Mouse (Mus musculus): ENCODE measurements around the gene Ppfibp2. TPM values are rescaled to one million over a fixed set of nuclear protein-coding genes. Genes with fewer than 3 reads are reported as not detected.

Gene Ppfibp2
- polyA plus RNA-seq, 1 experiment from 2014 or later, result 19.2 TPM

DNA sequence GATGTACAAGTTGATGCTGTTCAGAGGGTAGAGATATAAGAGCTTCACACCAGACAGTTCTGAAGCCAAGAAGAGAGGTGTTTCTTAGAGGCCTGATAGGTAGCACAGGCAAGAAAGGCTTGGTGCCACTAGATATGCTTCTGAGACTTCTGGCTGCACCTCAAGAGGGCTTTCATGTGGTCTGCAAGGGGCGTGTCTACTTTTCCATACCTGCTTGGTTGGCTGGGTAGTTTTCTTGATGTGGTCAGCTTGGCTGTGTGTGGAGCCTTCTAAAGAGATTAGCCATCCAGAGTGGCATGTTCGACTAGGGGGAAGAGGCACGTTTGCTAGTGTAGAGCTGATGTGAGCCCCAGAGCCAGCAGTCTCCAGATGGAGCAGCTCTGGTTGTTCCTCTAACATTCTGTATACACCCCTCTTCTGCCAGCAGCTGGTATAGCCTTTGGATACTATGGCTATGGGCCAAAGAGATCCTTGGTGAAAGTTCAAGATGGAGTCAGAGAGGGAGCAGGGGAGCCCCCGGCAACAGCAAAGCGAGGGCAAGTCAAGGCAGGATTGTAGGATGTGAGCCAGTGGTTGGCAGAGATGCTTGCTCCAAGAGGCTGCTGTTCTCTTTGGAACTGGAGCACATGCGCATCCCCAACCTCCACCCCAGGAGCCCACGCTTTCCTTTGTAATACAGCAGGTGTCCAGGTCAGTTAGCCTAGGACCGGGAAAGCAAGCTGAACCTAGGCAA, 64.3 kb downstream of the Ppfibp2 start:
- no peak overlapping the region for H3K27ac ChIP-seq (replicated peaks; ENCODE audit: low read depth, low read length)
- peaks cover 10% of the 10 kb centered on the region for H3K4me1 ChIP-seq (ENCODE audit: control insufficient read depth, insufficient read depth, low read length)
- no peak overlapping the region for H3K4me3 ChIP-seq (ENCODE audit: low read depth, low read length)
- no peak overlapping the region for H3K9ac ChIP-seq (replicated peaks; ENCODE audit: low read length)
- H3K9me3 ChIP-seq (replicated peaks; ENCODE audit: control insufficient read depth, low read length), result no peaks in the 10 kb centered on the region
- WGBS, result 81% methylated on average over 8 of the region's 8 CpGs
- H3K4me2 ChIP-seq (ENCODE audit: low read depth, low read length), result no peak overlapping the region
- ATAC-seq (replicated peaks; ENCODE audit: insufficient number of reproducible peaks, low FRiP score, low TSS enrichment, low read depth) (no peak), DNase-seq (ENCODE audit: low spot score) (no peak)
- H3K27me3 ChIP-seq (ENCODE audit: control insufficient read depth, insufficient read depth, low read length), result no peaks in the 10 kb centered on the region
- H3K36me3 ChIP-seq (replicated peaks; ENCODE audit: control insufficient read depth, insufficient read depth, low read depth, low read length), result no peaks in the 10 kb centered on the region

DNA sequence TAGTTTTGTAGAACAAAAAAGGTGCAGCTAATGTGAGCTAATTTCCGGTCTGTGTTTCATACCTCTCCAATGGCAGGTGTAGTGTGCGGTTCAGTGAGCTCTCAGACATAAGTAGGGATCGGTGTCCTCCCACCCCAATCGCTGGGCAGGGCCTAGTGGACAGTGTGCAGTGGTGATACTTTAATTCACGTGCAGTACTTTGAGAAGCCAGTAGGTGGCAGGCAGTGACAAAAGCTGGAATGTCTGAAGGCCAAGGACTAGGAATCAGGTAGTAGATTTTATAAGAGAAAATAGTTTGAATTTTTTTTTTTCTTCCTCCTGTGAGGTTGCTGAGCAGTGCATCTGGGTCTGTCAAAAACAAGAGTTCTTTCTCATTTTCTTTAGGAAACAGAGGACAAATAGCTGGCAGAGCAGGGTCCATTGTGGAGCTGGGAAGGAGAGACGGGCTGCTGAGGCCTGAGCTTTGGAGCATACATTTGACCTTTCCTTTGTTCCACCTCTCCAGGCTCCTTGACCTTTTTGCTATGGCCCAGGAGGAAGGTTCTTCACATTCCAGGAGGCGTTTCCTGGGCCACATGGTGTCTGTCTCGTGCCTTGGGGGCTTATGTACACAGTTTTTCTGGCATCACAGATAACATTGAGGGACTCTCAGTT, 66.3 kb downstream of the Ppfibp2 start:
- no peak overlapping the region for H3K9ac ChIP-seq (replicated peaks; ENCODE audit: low read length)
- H3K4me3 ChIP-seq (ENCODE audit: low read depth, low read length), result no peak overlapping the region
- DNase-seq (ENCODE audit: low spot score) (peak; percentile 90), ATAC-seq (replicated peaks; ENCODE audit: insufficient number of reproducible peaks, low FRiP score, low TSS enrichment, low read depth) (peak; percentile 63)
- H3K36me3 ChIP-seq (replicated peaks; ENCODE audit: control insufficient read depth, insufficient read depth, low read depth, low read length), result no peaks in the 10 kb centered on the region
- WGBS, result 13% methylated on average over 8 of the region's 8 CpGs
- no peaks in the 10 kb centered on the region for H3K27me3 ChIP-seq (ENCODE audit: control insufficient read depth, insufficient read depth, low read length)
- H3K27ac ChIP-seq (replicated peaks; ENCODE audit: low read depth, low read length), result no peak overlapping the region; the same call in 1 of the 2 replicates
- H3K4me1 ChIP-seq (ENCODE audit: control insufficient read depth, insufficient read depth, low read length), result peaks cover 14% of the 10 kb centered on the region
- H3K4me2 ChIP-seq (ENCODE audit: low read depth, low read length), result no peak overlapping the region
- no peaks in the 10 kb centered on the region for H3K9me3 ChIP-seq (replicated peaks; ENCODE audit: control insufficient read depth, low read length)

DNA sequence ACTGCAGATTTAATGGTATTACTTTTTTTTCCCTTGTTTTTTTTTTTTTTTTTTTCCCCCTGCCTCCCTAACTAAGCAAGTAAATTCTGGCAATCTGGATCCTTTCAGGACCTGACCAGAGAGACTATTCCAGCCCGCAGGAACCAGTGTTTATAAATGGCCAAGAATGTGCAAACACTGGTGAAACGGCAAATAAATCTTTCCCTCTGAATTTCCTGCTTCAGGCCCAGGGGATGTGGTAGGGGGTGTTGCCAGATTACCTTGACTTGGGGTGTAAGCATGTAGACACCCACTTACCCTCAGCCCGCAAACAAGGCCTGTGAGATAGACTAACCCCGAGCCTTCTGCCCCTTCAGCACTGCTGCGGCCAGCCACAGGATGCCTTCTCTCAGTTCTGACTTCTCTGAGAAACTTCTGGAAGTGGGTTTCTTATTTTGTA, 66.9 kb downstream of the Ppfibp2 start:
- no peaks in the 10 kb centered on the region for H3K27me3 ChIP-seq (ENCODE audit: control insufficient read depth, insufficient read depth, low read length)
- no peak for ATAC-seq (replicated peaks; ENCODE audit: insufficient number of reproducible peaks, low FRiP score, low TSS enrichment, low read depth)
- peak overlapping the region; percentile 13; the same call in 1 of the 2 replicates for H3K27ac ChIP-seq (replicated peaks; ENCODE audit: low read depth, low read length)
- no peaks in the 10 kb centered on the region for H3K36me3 ChIP-seq (replicated peaks; ENCODE audit: control insufficient read depth, insufficient read depth, low read depth, low read length)
- no peaks in the 10 kb centered on the region for H3K9me3 ChIP-seq (replicated peaks; ENCODE audit: control insufficient read depth, low read length)
- no peak overlapping the region for H3K9ac ChIP-seq (replicated peaks; ENCODE audit: low read length)
- H3K4me2 ChIP-seq (ENCODE audit: low read depth, low read length), result no peak overlapping the region
- peaks cover 14% of the 10 kb centered on the region for H3K4me1 ChIP-seq (ENCODE audit: control insufficient read depth, insufficient read depth, low read length)
- 57% methylated on average over 5 of the region's 5 CpGs for WGBS
- no peak for DNase-seq (ENCODE audit: low spot score)
- H3K4me3 ChIP-seq (ENCODE audit: low read depth, low read length), result no peak overlapping the region

GRCm38 (mm10) chr7:107663621-107664020, 68.6 kb downstream of the Ppfibp2 start:
- 84% methylated on average over 6 of the region's 6 CpGs for WGBS
- DNase-seq (ENCODE audit: low spot score), result no peak
- Histone ChIP-seq H3K9ac (replicated peaks; ENCODE audit: low read length) (no peak overlapping the region), H3K27me3 (ENCODE audit: control insufficient read depth, insufficient read depth, low read length) (no peaks in the 10 kb centered on the region), H3K27ac (replicated peaks; ENCODE audit: low read depth, low read length) (peak overlapping the region; percentile 41; the same call in 1 of the 2 replicates), H3K4me1 (ENCODE audit: control insufficient read depth, insufficient read depth, low read length) (peaks cover 14% of the 10 kb centered on the region), H3K9me3 (replicated peaks; ENCODE audit: control insufficient read depth, low read length) (no peaks in the 10 kb centered on the region), H3K36me3 (replicated peaks; ENCODE audit: control insufficient read depth, insufficient read depth, low read depth, low read length) (no peaks in the 10 kb centered on the region), H3K4me2 (ENCODE audit: low read depth, low read length) (no peak overlapping the region), H3K4me3 (ENCODE audit: low read depth, low read length) (no peak overlapping the region)
- ATAC-seq (replicated peaks; ENCODE audit: insufficient number of reproducible peaks, low FRiP score, low TSS enrichment, low read depth), result no peak

DNA sequence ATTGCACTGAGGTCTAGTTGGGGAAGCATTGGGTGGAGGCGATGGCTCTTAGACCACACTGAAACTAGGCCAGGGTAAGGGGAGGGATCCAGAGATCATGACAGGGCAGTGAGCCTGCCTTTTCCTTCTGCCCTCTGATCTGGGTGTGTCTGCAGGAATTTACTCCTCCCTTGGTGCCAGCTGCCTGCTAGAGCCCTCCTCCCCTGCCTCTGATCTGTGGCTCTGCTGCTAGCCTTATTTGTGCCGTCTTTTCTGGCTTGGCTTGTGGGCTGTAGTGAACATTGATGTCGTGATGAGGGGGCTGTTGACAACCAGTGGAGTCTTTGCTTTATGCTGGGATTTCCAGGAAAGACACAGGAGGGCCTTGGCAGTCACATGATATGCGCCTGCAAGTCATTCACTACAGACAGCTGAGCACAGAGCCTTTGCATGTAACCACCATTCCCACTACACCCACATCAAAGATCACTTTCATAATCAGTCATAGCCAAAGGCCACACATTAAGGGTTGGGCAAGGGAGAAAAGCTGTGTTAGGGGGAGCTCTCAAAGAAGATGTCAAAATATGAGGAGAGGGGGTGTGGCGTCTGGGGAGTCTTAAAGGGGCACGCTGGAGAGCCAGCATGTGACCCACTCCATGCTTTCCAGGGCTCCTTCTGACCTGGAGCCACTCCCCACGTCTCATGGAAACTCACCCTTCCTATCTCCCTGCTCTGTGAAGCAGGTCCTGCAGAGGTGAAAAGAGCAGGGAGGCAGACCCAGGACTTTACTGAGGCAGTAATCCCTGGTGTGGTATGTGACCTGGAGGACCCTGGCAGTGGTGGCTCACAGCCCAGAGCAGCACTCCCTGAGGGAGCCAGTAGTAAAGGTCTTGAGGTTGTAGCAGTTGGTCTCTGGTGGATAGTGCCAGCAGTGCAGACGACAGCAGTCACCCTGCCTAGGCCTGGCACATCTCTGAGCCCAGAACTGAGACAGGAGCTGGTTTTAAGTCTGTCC, 69.4 kb downstream of the Ppfibp2 start:
- H3K9me3 ChIP-seq (replicated peaks; ENCODE audit: control insufficient read depth, low read length), result no peaks in the 10 kb centered on the region
- H3K4me2 ChIP-seq (ENCODE audit: low read depth, low read length), result peak overlapping the region; percentile 70
- H3K36me3 ChIP-seq (replicated peaks; ENCODE audit: control insufficient read depth, insufficient read depth, low read depth, low read length), result no peaks in the 10 kb centered on the region
- no peak overlapping the region for H3K4me3 ChIP-seq (ENCODE audit: low read depth, low read length)
- H3K4me1 ChIP-seq (ENCODE audit: control insufficient read depth, insufficient read depth, low read length), result peaks cover 14% of the 10 kb centered on the region
- H3K27me3 ChIP-seq (ENCODE audit: control insufficient read depth, insufficient read depth, low read length), result no peaks in the 10 kb centered on the region
- ATAC-seq (replicated peaks; ENCODE audit: insufficient number of reproducible peaks, low FRiP score, low TSS enrichment, low read depth), result peak; percentile 36
- peak overlapping the region; percentile 97 for H3K27ac ChIP-seq (replicated peaks; ENCODE audit: low read depth, low read length)
- 22% methylated on average over 8 of the region's 8 CpGs for WGBS
- peak overlapping the region; percentile 77 for H3K9ac ChIP-seq (replicated peaks; ENCODE audit: low read length)
- peak; percentile 47 for DNase-seq (ENCODE audit: low spot score)

GRCm38 (mm10) chr7:107665221-107665585, 70.2 kb downstream of the Ppfibp2 start:
- Histone ChIP-seq H3K9ac (replicated peaks; ENCODE audit: low read length) (peak overlapping the region; percentile 77), H3K4me2 (ENCODE audit: low read depth, low read length) (peak overlapping the region; percentile 70), H3K9me3 (replicated peaks; ENCODE audit: control insufficient read depth, low read length) (no peaks in the 10 kb centered on the region), H3K27ac (replicated peaks; ENCODE audit: low read depth, low read length) (peak overlapping the region; percentile 97), H3K36me3 (replicated peaks; ENCODE audit: control insufficient read depth, insufficient read depth, low read depth, low read length) (no peaks in the 10 kb centered on the region), H3K27me3 (ENCODE audit: control insufficient read depth, insufficient read depth, low read length) (no peaks in the 10 kb centered on the region), H3K4me1 (ENCODE audit: control insufficient read depth, insufficient read depth, low read length) (peaks cover 14% of the 10 kb centered on the region), H3K4me3 (ENCODE audit: low read depth, low read length) (peak overlapping the region; percentile 59)
- ATAC-seq (replicated peaks; ENCODE audit: insufficient number of reproducible peaks, low FRiP score, low TSS enrichment, low read depth) (peak; percentile 41), DNase-seq (ENCODE audit: low spot score) (peak; percentile 85)
- 14% methylated on average over 4 of the region's 4 CpGs for WGBS

DNA sequence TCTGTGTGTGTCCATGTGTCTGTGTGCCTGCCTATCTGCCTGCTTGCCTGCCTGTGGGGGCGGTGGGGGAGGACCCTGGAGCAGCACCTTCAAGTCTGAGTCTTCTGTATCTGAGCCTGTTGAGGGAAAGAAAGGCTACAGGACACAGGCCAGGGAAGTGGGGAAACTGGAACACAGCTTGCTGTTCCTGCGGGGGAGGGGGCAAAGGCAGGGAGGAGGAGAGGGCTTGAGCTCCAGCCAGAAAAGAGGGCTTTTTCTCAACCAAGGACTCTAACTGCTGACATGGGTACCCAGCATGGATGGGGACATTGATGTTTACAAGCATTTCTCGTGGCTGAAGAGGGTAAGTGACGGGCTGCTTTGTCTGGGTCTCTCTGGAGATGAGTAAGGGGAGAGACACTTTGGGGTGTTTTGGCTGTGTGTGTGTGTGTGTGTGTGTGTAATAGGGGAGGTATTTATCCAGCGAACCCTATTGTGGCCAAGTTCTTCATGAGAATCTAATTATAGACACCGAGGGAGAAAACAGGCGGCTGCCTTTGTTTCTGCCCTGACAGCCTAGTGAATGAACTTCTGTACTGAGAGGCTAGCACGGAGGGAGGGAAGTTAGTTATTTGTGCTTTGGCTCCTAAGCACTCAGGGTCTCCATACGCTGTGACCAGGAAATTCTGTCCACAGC, 70.7 kb downstream of the Ppfibp2 start:
- peak; percentile 34 for ATAC-seq (replicated peaks; ENCODE audit: insufficient number of reproducible peaks, low FRiP score, low TSS enrichment, low read depth)
- Histone ChIP-seq H3K9ac (replicated peaks; ENCODE audit: low read length) (peak overlapping the region; percentile 77), H3K27me3 (ENCODE audit: control insufficient read depth, insufficient read depth, low read length) (no peaks in the 10 kb centered on the region), H3K9me3 (replicated peaks; ENCODE audit: control insufficient read depth, low read length) (no peaks in the 10 kb centered on the region), H3K36me3 (replicated peaks; ENCODE audit: control insufficient read depth, insufficient read depth, low read depth, low read length) (no peaks in the 10 kb centered on the region), H3K4me2 (ENCODE audit: low read depth, low read length) (peak overlapping the region; percentile 70), H3K27ac (replicated peaks; ENCODE audit: low read depth, low read length) (peak overlapping the region; percentile 97), H3K4me1 (ENCODE audit: control insufficient read depth, insufficient read depth, low read length) (peaks cover 14% of the 10 kb centered on the region), H3K4me3 (ENCODE audit: low read depth, low read length) (peak overlapping the region; percentile 59)
- 6% methylated on average over 9 of the region's 9 CpGs for WGBS
- peak; percentile 58 for DNase-seq (ENCODE audit: low spot score)
